Mouse (Mus musculus) cerebellum, postnatal 25 days (tissue): ENCODE data around the gene Tmem140.
A peak's percentile ranks its signal among the peaks of the same experiment; 100 is the strongest.

Experiments
- DNase-seq, 2 experiments: peaks; one replicate each; pipeline ENCODE4 v3.0.0; 2021; ENCODE audit warnings: mixed read lengths in 2 of 2

Gene Tmem140

DNA sequence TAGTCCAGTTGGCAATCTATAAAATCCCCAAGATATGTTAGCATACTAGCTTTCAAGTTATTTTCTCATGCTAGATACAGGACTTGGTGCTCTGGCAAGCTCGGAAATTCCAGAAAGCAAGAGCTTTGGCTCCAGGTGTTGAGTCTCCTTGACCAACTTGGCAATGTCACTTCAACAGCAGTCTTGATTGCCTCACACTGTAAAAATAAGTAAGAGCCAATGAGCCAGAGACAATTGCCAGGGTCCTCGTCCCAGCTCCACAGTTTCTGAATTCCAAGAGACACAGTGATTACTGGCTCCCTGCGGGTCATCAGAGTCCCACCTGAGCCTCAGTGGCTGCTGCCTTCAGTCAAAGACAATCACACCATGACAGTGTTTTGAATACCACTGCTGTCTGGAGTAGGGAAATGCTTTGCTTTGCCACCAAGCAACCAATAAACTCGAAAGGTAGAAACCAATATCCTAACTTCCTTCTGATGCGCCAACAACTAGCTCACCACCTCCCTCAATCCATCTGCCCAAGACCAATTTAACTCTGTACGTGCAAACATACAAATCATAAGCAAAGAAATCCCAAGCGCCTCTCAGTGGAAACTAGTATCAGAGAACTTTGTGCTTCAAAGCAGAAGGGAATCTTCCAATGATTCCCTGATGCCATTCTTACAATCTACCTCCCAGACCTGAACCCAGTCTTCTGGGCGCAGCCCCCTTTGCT is 46.8 kb downstream of the Tmem140 start:
- no peak for DNase-seq

DNA sequence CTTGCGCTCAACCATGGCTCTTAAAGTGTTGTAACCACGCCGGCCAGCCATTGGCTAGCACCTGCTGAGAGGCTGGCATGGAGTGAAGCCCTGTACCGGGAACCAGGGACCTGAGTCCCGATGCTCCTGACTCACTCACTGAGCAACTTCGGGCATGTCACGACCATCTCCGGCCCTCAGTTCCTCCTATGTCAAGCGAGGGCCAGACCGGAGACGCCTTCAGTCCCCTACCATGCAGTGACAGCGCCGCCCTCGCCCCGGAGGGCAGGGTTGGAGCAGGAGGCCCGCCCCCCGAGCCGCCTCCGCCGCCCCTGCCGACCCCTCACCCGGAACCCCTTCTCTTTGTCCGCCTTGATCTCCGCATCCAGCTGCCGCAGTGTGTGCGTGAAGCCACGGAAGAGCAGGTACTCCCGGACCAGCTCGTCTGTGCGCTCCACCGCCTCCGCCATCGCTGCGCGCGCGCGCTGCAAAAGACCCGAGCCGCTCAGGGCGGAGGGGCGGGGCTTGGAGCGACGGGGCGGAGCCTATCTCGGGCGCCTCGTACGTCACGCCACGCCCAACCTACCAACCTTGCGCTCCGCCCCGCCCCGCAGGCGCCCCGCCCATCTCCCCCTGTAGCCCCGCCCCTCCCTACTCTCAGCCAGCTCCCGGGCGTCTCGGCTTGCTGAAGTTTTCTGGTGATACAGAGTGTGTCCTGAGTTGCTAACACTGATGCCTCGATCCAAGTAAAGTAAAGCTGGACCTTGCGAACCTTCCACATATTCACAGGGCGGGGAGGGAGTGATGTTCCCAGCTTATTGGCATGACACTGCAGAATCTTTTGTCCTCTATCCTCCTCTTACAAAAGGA is 47.6 kb downstream of the Tmem140 start, which contains the start of gene Wdr91:
Gene Wdr91 (minus strand): TSS at position 506 of the 849 bp plus-strand sequence.
- peak; percentile 95 to 98 for DNase-seq

DNA sequence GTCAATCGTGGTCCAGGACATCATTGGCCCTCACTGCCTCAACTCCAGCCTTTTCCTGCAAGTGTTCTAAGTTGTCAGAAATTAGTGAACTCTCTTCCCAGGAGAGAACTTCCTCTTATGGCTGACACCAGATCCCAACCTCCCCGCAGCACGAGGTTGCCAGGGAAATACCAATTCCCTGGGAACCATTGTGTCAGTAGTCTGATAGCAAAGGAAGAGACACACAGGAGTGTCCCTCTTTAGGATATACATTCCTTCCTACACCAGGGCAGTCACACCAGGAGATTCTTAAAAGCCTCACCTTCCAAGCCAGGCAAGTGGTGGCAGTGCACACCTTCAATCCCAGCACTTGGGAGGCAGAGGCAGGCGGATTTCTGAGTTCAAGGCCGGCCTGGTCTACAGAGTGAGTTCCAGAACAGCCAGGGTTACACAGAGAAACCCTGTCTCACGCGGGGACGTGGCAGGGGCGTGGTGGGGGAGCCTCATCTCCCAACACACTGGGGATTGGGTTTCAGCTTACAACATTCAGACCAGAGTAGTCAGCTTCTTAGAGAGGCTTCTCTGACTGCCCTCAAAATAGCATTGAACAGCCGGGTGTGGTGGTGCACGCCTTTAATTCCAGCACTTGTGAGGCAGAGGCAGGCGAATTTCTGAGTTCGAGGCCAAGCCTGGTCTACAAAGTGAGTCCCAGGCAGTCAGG is 50.5 kb downstream of the Tmem140 start:
- DNase-seq: no peak

DNA sequence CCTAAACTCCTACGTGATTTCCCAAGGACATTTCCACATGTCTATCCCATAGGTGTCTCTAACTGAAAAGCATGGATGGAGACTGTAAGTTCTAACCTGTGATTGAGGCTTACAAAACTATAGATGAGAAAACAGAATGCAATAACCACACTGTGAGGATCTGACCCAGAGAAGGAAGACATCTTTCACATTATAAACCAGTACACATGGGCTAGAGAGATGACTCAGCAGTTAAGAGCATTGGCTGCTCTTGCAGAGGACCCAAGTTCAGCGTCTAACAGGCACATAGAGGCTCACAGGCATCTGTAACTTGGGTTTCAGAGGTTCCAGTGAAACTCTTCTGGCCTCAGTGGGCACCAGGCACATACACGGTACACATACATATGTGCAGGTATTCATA is 51.5 kb downstream of the Tmem140 start:
- no peak for DNase-seq

DNA sequence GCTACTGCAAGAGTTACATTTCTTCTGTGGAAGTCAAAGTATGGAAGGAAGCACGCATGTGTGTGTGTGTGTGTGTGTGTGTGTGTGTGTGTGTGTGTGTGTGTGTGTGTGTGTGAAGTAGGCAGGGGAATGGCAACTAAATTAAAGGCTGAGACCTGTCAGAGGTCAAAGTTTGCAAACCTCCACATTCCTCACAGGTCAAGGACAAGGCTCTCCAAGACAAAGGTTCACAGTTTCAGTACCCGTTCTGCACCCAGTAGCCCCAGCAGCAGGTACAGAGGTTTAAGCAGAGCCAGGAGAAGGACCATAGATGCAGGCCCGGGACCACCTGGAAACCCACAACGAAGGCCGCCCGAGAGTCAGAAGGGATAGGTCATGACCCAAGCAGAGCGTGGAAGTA is 56.2 kb downstream of the Tmem140 start:
- no peak for DNase-seq

DNA sequence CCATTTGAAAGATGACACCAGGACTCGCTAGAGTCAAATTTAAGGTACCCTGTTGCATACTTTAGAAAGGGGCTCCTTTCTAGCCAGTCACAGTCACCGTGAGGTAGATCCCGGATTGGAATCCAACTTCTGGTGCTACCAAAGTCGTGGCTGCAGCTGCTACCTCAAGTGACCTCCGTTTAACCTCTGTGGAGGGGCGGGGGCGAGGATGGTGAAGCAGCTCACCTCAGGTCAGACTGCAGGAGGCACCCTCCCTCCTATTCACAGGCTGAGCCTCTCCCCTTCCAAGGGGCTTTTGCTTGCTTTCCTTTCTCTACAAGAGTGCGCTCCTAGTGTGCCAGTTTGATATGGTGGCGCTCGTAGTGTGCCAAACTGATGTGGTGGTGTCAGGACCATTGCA is 57.0 kb downstream of the Tmem140 start, which contains the start of gene Stra8:
Gene Stra8 (plus strand): TSS at position 208 of the 400 bp plus-strand sequence.
- no peak for DNase-seq

DNA sequence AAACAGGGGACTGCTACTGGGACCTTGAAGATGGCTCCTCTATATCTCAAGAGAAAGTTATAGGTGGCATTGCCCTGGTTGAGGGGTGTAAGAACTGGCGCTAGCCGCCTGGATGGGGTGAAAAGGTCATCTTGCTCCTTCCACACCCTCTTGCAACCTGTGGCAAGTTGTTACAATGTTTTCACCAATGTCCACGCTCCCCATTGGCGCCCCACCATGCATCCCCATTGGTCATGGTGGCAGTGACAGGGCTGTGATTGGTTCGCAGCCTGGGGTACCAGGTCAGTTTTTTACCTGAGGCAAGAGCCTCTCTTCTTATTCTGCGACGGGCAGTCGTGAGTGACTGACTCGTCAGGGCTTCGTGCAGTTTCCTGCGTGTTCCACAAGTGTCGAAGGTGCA is 57.7 kb downstream of the Tmem140 start:
- no peak for DNase-seq

DNA sequence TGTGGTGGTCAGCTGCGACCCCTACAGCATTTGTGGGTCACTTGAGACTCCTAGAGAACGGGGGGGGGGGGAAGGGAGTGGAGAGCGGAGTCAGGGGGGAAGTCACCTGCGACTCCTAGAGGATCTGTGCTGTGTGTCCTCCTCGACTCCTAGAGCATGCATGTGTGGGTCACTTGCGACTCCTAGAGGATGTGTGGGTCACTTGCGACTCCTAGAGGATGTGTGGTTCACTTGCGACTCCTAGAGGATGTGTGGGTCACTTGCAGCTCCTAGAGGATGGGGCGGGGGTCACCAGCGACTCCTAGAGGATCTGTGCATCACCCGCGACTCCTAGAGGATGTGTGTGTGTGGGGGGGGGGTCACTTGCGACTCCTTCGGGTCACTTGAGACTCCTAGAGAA is 59.0 kb downstream of the Tmem140 start:
- peak in 1 of 2 experiments; percentile 38 for DNase-seq
